Mouse (Mus musculus): ENCODE measurements at regions not wholly inside any gene's neighbourhood (a gene's known extent, or its start where the extent isn't known, plus 50 kb on each side); places are given as distances from the start of the nearest gene placed in this dataset.

GRCm38 (mm10) chr6:100141225-100141624 is 146.1 kb downstream of the Rybp start:
- no peak for DNase-seq (ENCODE audit: low read depth)

DNA sequence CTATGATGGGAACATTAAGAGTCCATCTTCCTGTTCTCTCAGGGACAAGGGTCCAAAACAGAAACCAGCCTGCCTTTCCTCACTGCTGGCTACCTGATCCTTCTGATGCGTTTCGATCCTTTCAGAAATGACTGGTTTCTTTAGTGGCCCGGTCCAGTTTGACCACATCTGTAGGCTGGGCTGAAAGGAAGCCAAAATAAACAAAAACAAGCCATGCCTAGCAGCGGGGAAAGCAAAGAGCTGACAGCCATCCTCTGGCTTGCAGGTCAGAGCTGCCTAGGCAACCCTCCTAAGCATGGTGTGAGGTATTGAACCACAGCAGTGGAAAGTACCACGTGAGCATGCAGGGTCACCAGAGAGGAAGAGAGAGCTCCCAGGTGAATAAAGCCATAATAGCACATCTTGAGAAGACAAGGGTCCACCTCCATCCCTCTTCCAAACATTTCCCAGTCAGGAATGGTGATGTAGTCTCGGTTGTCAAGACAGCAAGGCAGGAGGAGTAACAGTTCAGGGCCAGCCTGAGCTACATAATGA is 146.6 kb downstream of the Rybp start:
- DNase-seq (ENCODE audit: low read depth), result no peak

DNA sequence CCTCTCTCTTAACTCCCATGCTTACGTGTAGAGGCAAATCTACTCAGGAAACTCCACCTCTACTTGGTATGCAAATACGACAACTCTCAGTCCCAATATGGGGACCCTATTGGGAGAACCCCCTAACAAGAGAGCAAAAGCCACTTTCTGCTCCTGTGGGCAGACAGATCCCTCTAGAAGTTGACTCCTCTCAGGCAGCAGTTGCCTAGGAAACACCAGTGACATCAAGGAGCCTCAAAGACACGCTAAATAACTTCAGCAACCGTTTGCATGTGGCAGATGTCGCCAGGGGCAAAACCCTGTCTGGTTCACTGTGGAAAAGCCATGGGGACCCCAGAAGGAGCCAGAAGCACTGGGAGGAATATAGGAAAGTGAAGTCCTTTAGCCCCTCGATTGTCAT is 147.5 kb downstream of the Rybp start:
- DNase-seq (ENCODE audit: low read depth), result no peak

GRCm38 (mm10) chr6:100138659-100139058 is 148.6 kb downstream of the Rybp start:
- DNase-seq (ENCODE audit: low read depth), result no peak

DNA sequence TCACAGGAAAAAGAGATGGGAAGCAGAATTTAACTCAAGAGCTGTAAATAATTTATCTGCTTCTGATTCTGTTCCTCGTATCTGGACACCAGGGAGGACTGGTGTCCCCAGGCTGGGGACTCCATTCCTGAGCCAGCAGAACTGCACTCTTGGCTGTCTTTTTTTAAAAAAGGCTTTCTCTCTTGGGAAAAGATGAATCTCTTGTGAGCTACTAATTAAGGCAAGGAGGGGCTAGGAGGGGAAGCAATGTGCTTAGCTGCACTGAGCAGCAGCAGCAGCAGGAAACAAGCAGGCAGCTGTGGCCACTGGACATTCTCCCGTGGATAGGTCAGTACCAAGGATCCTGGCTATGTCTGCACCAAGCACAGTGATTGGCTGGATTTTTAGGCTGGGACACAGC is 152.1 kb downstream of the Rybp start:
- DNase-seq (ENCODE audit: low read depth), result no peak

GRCm38 (mm10) chr6:100133970-100134369 is 153.3 kb downstream of the Rybp start:
- no peak for DNase-seq (ENCODE audit: low read depth)

DNA sequence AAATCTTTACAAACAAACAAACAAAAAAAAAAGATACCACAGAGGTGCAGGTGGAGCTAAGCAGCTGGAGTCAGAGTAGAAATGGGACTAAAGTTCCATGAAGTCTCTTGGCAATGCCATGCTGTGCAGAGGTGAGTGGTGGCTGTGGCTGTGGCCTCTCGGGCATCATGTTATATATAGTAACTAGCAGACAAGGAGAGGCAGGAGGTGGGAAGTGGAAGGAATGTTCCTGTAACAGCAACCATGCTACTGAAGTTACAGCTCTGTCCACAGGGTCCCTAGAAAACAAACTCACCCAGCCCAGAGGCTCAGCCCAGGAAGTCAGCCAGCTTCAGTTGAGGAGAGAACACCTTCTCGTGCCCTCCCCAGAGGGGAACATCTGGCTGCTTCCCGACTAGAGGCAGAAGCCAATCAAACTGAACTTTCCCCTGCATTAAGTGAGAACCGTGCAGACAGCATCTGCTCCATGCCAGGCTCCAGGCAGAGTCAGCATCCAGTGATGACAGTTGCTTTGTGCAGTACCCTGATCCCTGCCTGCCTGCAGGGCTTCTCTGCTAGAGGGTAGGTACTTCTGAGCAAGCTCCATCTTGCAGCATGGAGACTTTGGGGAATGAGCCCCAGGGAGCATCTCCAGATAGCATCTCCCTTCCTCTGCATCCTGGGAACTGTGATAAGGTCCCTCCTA is 154.2 kb downstream of the Rybp start:
- no peak for DNase-seq (ENCODE audit: low read depth)

GRCm38 (mm10) chr6:100127221-100128143 is 159.8 kb downstream of the Rybp start:
- no peak for DNase-seq (ENCODE audit: low read depth)

DNA sequence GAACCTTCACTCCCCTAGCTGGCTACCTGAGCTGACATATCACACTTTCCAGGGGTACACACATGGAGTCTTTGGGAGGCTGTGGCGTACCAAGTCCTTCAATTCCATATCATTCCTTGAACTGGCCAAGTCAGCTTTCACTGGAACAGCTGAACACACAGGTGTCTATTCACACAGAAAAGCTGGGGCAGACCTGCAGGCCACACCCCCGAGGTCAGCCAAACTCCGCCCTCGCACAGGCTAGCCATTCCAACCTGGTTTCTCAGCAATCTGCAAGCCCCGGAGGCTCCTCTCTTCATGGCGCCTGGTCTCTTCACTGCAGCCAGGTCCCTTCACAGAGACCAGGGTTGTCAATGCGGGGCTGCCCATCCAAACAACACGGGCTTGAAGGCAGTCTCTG is 160.5 kb downstream of the Rybp start:
- no peak for DNase-seq (ENCODE audit: low read depth)

- no peak for DNase-seq (ENCODE audit: low read depth)
Observed at GRCm38 (mm10) chr6:100126326-100126725, 161.0 kb downstream of the Rybp start.

GRCm38 (mm10) chr6:100121240-100121639 is 166.0 kb downstream of the Rybp start:
- DNase-seq (ENCODE audit: low read depth), result no peak

DNA sequence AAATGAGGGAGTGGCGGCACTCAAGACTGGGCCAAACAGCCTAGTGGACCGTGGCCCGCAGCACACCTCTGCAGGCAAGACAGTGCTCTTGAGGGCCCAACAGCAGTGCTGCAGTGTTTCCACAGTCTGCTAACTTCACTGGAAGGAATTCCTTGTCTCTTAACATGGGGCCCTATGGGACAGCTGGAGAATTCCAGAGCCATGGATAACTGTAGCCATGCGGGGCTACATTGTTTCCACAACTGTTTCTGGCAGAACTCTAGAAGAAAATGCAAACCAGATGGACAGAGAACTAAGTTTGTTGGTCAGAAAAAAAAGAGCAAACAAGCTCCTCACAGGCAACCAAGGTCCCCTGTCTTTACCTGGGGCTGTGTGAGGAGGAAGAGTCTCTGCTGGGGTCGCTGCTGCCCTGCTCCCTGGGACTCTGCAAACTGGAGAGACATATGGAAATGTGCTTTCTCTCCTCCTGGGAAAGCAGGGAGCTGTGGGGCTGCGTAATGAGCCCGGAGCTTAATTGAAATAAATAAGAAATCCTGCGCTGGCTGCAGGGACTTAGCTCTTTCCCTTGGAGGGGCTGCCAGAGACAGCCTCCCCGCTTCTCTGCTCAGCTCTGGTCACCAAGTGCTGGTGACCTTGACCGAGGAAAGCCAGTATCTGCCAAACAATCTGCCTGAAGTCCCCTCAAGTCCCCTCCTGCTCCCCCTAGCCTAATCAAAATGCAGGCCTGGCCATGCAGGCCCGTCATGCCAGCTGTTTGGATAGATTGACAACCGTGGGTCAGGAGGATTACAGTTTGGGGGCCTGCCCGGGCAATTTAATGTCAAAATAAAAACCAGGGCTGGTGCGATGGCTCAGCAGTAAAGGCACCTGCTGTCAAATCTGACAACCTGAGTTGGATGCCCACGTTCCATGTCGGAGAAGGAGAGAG is 167.0 kb downstream of the Rybp start:
- no peak for DNase-seq (ENCODE audit: low read depth)

DNA sequence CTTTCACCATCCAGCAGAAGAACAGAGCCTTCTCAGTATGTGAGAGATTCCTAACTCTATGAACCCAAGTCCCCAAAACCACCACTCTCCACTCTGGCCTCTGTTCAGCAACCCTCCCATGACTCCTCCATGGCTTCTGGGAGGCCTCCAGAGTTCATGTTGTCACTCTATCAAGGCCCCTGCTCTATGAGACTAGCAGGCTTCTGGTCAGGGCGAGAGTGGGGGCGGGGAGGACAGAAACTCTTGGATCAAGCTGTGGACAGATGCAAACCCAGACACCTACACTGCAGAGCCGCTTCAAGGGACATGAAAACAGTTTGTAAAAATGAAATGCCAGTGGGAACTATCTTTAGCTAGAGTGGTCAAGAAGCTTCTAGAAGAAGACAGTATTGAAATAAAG is 170.2 kb downstream of the Rybp start:
- no peak for DNase-seq (ENCODE audit: low read depth)

GRCm38 (mm10) chr6:100113393-100114137 is 173.7 kb downstream of the Rybp start:
- no peak for DNase-seq (ENCODE audit: low read depth)

GRCm38 (mm10) chr6:100110981-100111660 is 176.2 kb downstream of the Rybp start:
- no peak for DNase-seq (ENCODE audit: low read depth)

GRCm38 (mm10) chr6:100109979-100110378 is 177.3 kb downstream of the Rybp start:
- no peak for DNase-seq (ENCODE audit: low read depth)

DNA sequence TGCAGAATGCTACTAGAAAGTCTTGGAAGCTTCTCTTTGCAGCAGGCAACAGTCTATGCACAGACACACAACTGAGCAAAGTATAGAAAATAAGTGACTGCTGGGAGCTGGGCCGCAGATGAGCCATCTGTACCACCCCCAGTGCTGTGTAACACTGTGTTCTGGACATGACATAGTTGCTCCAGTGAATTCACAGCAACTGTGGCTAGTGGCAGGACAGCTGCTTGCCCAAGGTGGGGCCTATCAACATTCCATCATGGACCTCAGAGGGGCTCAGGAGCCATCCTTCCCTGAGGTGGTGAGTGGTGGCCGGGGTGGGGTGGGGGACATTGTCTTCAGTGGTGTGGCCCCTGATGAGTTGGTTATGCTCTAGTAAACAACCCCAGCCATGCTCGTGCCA is 177.9 kb downstream of the Rybp start:
- no peak for DNase-seq (ENCODE audit: low read depth)

- DNase-seq (ENCODE audit: low read depth), result no peak
Observed at GRCm38 (mm10) chr6:100107508-100107907, 179.8 kb downstream of the Rybp start.

DNA sequence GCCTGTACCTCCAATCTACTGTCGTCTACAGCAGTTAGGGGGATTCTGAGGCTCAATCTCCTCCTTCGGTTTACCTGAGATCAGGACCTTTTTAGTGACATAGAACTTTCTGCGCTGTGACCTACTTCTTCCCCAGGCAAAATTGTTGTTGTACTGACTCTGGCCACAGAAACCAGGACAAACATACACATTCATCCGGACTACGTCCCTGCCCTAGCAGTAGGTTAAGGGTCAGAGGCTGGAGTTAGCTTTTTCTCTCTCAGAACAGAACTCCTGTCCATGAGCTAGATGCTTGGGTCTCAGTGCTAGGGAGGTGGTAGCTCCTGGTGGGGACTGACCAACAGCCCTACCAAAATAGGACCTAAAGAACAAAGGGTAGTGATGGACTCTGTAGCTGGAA is 180.2 kb downstream of the Rybp start:
- DNase-seq (ENCODE audit: low read depth), result no peak

GRCm38 (mm10) chr6:100100565-100101133 is 186.6 kb downstream of the Rybp start:
- no peak for DNase-seq (ENCODE audit: low read depth)
